Mouse (Mus musculus) bone marrow macrophage, adult 2 months (primary cell): Measurements from ENCODE around the gene Snx18.

Source experiments
- CTCF ChIP-seq: IDR thresholded peaks from 2 replicates; pipeline ENCODE4 v1.5.1; 2012; ENCODE audit warnings: low read depth, mild to moderate bottlenecking, low read length, moderate library complexity
- POLR2A ChIP-seq: IDR thresholded peaks from 2 replicates; pipeline ENCODE4 v1.6.1; 2012; ENCODE audit warnings: mild to moderate bottlenecking, low read depth, low read length, borderline replicate concordance

DNA sequence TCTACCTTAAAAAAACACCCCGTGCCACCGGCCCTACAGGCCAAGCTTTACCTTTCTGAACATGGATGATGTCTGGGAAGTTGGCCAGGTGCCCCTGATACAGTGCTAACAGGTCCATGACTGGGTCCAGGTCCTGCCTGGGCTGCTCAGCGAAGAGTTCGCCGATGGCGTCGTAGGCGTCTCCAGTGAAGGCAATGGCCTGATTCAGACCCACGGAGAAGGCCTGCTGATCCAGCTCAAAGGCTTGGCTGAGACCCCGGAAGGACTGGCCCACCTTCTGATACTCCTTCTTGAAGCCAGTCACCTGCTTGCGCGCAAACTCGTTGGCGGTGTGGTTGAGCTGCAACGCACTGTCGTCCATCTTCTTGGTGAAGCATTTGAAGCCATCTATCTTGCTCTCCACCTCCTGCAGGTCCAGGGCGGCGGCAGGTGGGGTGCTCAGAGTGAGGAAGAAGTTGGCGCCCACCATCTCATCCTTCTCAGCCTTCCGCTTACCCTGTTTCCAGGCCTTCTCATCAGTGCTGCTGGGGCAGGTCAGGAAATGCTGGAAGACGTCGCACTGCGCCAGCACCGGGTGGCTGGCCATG lies 1.5 kb downstream of the Snx18 start:
- TF ChIP-seq POLR2A (no peak), CTCF (no peak)
